Mouse (Mus musculus) lung, postnatal 25 days (tissue): ENCODE data around the gene Plekha6.

Source experiments
- DNase-seq: peaks from one replicate; pipeline ENCODE4 v3.0.0; 2022; ENCODE audit warnings: low spot score

The Plekha6 gene

GRCm38 (mm10) chr1:133245690-133246619 is 81.9 kb downstream of the Plekha6 start:
- peak; percentile 58 for DNase-seq

- DNase-seq: no peak
These were observed 83.2 kb downstream of the Plekha6 start for GRCm38 (mm10) chr1:133247189-133247588.

- DNase-seq: no peak
These were observed 86.8 kb downstream of the Plekha6 start for GRCm38 (mm10) chr1:133250761-133251160.

- peak; percentile 61 for DNase-seq
These were observed 87.6 kb downstream of the Plekha6 start for GRCm38 (mm10) chr1:133251625-133252034.

GRCm38 (mm10) chr1:133252251-133252650 is 88.2 kb downstream of the Plekha6 start:
- DNase-seq: no peak

- DNase-seq: no peak
These were observed 89.0 kb downstream of the Plekha6 start for GRCm38 (mm10) chr1:133252801-133253531.

- no peak for DNase-seq
These were observed 89.5 kb downstream of the Plekha6 start for GRCm38 (mm10) chr1:133253532-133253866.

GRCm38 (mm10) chr1:133254226-133254625 is 90.2 kb downstream of the Plekha6 start:
- no peak for DNase-seq

GRCm38 (mm10) chr1:133254856-133255764 is 91.1 kb downstream of the Plekha6 start:
- no peak for DNase-seq

GRCm38 (mm10) chr1:133255776-133256175 is 91.8 kb downstream of the Plekha6 start:
- DNase-seq: no peak

- DNase-seq: no peak
These were observed 92.3 kb downstream of the Plekha6 start for GRCm38 (mm10) chr1:133256347-133256746.

GRCm38 (mm10) chr1:133258694-133259093 is 94.7 kb downstream of the Plekha6 start:
- DNase-seq: no peak

- DNase-seq: no peak
These were observed 98.6 kb downstream of the Plekha6 start for GRCm38 (mm10) chr1:133262628-133263027.

- DNase-seq: no peak
These were observed 99.1 kb downstream of the Plekha6 start for GRCm38 (mm10) chr1:133263134-133263533.

- no peak for DNase-seq
These were observed 100.4 kb downstream of the Plekha6 start for GRCm38 (mm10) chr1:133264367-133264766.

GRCm38 (mm10) chr1:133265114-133265766 is 101.2 kb downstream of the Plekha6 start:
- peak; percentile 23 for DNase-seq

- no peak for DNase-seq
These were observed 103.1 kb downstream of the Plekha6 start for GRCm38 (mm10) chr1:133267094-133267493.

- no peak for DNase-seq
These were observed 103.9 kb downstream of the Plekha6 start for GRCm38 (mm10) chr1:133267813-133268492.

GRCm38 (mm10) chr1:133268503-133268902 is 104.5 kb downstream of the Plekha6 start:
- no peak for DNase-seq

- no peak for DNase-seq
These were observed 106.3 kb downstream of the Plekha6 start for GRCm38 (mm10) chr1:133270336-133270735.

GRCm38 (mm10) chr1:133274163-133274562 is 110.2 kb downstream of the Plekha6 start:
- DNase-seq: no peak
